Mouse (Mus musculus) liver, adult (tissue): ENCODE results near the gene Mbd4.

Experiments
- GATA4 ChIP-seq: IDR thresholded peaks from 2 replicates; pipeline ENCODE4 v1.6.1; 2014; ENCODE audit warnings: mild to moderate bottlenecking, low read length; ENCODE audit not compliant: insufficient replicate concordance

The Mbd4 gene

DNA sequence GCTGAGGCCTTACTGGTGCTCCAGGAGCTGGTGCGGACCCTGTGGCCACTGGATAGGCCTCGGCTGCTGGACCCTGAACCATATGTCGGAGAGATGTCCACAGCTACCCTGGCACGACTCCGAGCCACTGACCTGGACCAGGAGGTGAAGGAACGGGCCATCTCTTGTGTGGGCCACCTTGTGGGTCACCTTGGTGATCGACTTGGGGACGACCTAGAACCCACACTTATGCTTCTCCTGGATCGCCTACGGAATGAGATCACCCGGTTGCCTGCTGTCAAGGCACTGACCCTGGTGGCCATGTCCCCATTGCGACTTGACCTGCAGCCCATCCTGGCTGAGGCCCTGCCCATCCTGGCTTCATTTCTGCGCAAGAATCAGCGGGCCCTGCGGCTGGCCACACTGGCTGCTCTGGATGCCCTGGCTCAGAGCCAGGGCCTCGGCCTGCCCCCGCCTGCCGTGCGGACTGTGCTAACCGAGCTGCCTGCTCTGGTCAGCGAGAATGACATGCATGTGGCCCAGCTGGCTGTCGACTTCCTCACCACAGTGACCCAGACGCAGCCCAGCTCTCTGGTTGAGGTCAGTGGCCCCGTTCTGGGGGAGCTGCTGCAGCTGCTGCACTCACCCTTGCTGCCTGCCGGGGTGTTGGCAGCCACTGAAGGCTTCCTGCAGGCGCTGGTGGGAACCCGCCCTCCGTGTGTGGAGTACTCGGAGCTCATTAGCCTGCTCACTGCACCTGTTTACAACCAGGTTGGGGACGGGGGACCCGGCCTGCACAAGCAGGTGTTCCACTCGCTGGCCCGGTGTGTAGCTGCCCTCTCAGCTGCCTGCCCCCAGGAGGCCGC, 61.1 kb downstream of the Mbd4 start:
- TF ChIP-seq GATA4 = no peak

DNA sequence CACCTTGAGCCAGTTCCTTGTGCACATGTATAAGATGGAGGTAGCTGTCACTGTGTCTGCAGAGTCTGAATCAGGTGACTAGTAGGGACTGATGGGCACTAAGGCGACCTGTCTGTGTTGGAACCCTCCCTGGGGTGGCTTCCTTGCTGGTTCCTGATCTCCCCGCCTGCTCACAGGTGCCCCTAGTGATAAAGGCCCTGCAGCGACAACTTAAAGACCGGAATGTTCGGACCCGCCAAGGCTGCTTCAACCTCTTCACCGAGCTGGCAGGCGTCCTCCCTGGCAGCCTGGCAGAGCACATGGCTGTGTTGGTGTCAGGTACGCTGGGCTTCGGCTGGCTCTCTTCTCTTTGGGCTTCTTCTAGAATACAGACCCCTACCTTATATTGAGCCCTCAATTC, 62.2 kb downstream of the Mbd4 start:
- TF ChIP-seq GATA4 = no peak
